Comparison of ENCODE assay signal across 8 mouse cellular contexts in the genomic region with DNA sequence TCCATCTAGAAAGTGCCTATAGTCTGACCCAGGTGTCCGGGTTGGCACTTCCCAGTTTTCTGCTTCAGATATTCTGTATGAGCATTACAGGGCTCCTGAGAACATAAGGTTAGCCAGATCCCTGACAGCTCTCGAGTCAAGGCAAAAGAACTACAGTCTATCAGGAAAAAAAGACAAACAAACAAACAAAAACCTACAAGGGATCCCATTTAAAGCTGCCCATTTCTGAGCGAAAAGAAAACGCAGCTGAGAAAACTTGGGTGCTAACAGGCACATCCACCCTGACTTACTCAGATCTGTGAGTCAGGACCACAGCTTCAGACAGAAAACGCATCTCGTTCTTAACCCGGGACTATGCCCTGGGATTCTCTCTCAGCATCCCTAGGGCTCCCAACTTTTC. TPM values are rescaled to one million over a fixed set of nuclear protein-coding genes. Genes with fewer than 3 reads are reported as not detected.
DNase-seq lines count a peak whose midpoint lies in the region; ATAC-seq and TF ChIP-seq lines count a peak whose summit lies in the region.

No protein-coding gene starts in this region.

- H3K9me3 ChIP-seq in kidney, postnatal 0 days (replicated peaks; ENCODE audit: low read length), result no peaks in the 10 kb centered on the region
- no peaks in the 10 kb centered on the region for H3K9me3 ChIP-seq in embryonic facial prominence, embryonic 14.5 days (ENCODE audit: control insufficient read depth, low read length)
- no peaks in the 10 kb centered on the region for H3K9me3 ChIP-seq in intestine, embryonic 15.5 days
- no peaks in the 10 kb centered on the region for H3K9me3 ChIP-seq in neural tube, embryonic 12.5 days

- H3K36me3 ChIP-seq in kidney, postnatal 0 days (ENCODE audit: insufficient read depth, low read length), result no peaks in the 10 kb centered on the region
- no peaks in the 10 kb centered on the region for H3K36me3 ChIP-seq in embryonic facial prominence, embryonic 14.5 days (ENCODE audit: control insufficient read depth, insufficient read depth, low read length)
- H3K36me3 ChIP-seq in intestine, embryonic 15.5 days, result no peaks in the 10 kb centered on the region
- H3K36me3 ChIP-seq in neural tube, embryonic 12.5 days, result no peaks in the 10 kb centered on the region

- no peak for ATAC-seq in kidney, postnatal 0 days (replicated peaks; ENCODE audit: low FRiP score, low read depth)
- ATAC-seq in embryonic facial prominence, embryonic 14.5 days (ENCODE audit: low read depth), result no peak
- no peak for ATAC-seq in intestine, embryonic 15.5 days
- ATAC-seq in neural tube, embryonic 12.5 days (ENCODE audit: low FRiP score, low read depth), result no peak

- H3K27ac ChIP-seq in kidney, postnatal 0 days, result no peak overlapping the region
- H3K27ac ChIP-seq in embryonic facial prominence, embryonic 14.5 days (replicated peaks; ENCODE audit: low read depth, low read length), result no peak overlapping the region
- H3K27ac ChIP-seq in intestine, embryonic 15.5 days, result no peak overlapping the region
- H3K27ac ChIP-seq in neural tube, embryonic 12.5 days, result no peak overlapping the region

- H3K4me2 ChIP-seq in kidney, postnatal 0 days (ENCODE audit: low read length), result peak overlapping the region; percentile 88
- H3K4me2 ChIP-seq in embryonic facial prominence, embryonic 14.5 days (ENCODE audit: low read depth, low read length), result peak overlapping the region; percentile 92
- peak overlapping the region; percentile 93 for H3K4me2 ChIP-seq in intestine, embryonic 15.5 days (replicated peaks)
- peak overlapping the region; percentile 87 for H3K4me2 ChIP-seq in neural tube, embryonic 12.5 days (replicated peaks)

- H3K9ac ChIP-seq in kidney, postnatal 0 days (ENCODE audit: low read depth, low read length), result no peak overlapping the region
- H3K9ac ChIP-seq in embryonic facial prominence, embryonic 14.5 days (ENCODE audit: low read depth, low read length), result peak overlapping the region; percentile 60
- no peak overlapping the region; the same call in 1 of the 2 replicates for H3K9ac ChIP-seq in intestine, embryonic 15.5 days
- H3K9ac ChIP-seq in neural tube, embryonic 12.5 days, result peak overlapping the region; percentile 49; the same call in 1 of the 2 replicates

- no peak for DNase-seq in kidney, postnatal 0 days (ENCODE audit: low spot score)
- no peak for DNase-seq in kidney, postnatal 25 days
- DNase-seq in embryonic facial prominence, embryonic 14.5 days (ENCODE audit: low spot score), result no peak
- DNase-seq in ovary, postnatal 10 days (ENCODE audit: low spot score), result no peak
- no peak for DNase-seq in yolk sac, embryonic 10.5 days (ENCODE audit: low spot score)
- no peak for DNase-seq in urinary bladder, postnatal 25 days (ENCODE audit: low spot score)

- peak overlapping the region; percentile 50 for H3K4me3 ChIP-seq in kidney, postnatal 0 days (replicated peaks; ENCODE audit: low read depth, low read length)
- H3K4me3 ChIP-seq in embryonic facial prominence, embryonic 14.5 days (ENCODE audit: low read depth, low read length), result peak overlapping the region; percentile 59
- H3K4me3 ChIP-seq in intestine, embryonic 15.5 days (replicated peaks), result peak overlapping the region; percentile 55
- H3K4me3 ChIP-seq in neural tube, embryonic 12.5 days, result peak overlapping the region; percentile 53

- no peaks in the 10 kb centered on the region for H3K4me1 ChIP-seq in kidney, postnatal 0 days (replicated peaks; ENCODE audit: insufficient read depth, low read length)
- H3K4me1 ChIP-seq in embryonic facial prominence, embryonic 14.5 days (ENCODE audit: control insufficient read depth, insufficient read depth, low read length), result peaks cover 4% of the 10 kb centered on the region; the same call in 1 of the 2 replicates
- no peaks in the 10 kb centered on the region for H3K4me1 ChIP-seq in intestine, embryonic 15.5 days (replicated peaks)
- H3K4me1 ChIP-seq in neural tube, embryonic 12.5 days, result no peaks in the 10 kb centered on the region

- 4% methylated on average over 7 of the region's 7 CpGs for WGBS in kidney, postnatal 0 days
- WGBS in embryonic facial prominence, embryonic 14.5 days, result 6% methylated on average over 7 of the region's 7 CpGs
- WGBS in intestine, embryonic 15.5 days, result 10% methylated on average over 7 of the region's 7 CpGs
- 6% methylated on average over 7 of the region's 7 CpGs for WGBS in neural tube, embryonic 12.5 days

- no peaks in the 10 kb centered on the region for H3K27me3 ChIP-seq in kidney, postnatal 0 days (ENCODE audit: insufficient read depth, low read length)
- H3K27me3 ChIP-seq in embryonic facial prominence, embryonic 14.5 days (replicated peaks; ENCODE audit: control insufficient read depth, insufficient read depth, low read length), result peaks cover 15% of the 10 kb centered on the region
- no peaks in the 10 kb centered on the region for H3K27me3 ChIP-seq in intestine, embryonic 15.5 days (replicated peaks)
- peaks cover 4% of the 10 kb centered on the region; the same call in 1 of the 2 replicates for H3K27me3 ChIP-seq in neural tube, embryonic 12.5 days (replicated peaks)

- no peak for TF ChIP-seq CTCF in kidney, postnatal 0 days (IDR thresholded peaks at IDR 0.05; ENCODE audit: low read depth)

RNA-seq across cellular contexts. Expression of gene Cntn3, which starts 9.5 kb away (rescaled TPM):
- polyA plus RNA-seq in kidney, postnatal 0 days (2015; fragmentation: Nextera tagmentation; extraction: Ambion mirVana), result 1.3 and 1.4 TPM in 2 replicates
- 2.2 and 2.8 TPM in 2 replicates for polyA plus RNA-seq in embryonic facial prominence, embryonic 14.5 days (2014; fragmentation: Nextera tagmentation; extraction: Ambion mirVana)
- 1.3 and 1.6 TPM in 2 replicates for polyA plus RNA-seq in intestine, embryonic 15.5 days (2015; fragmentation: Nextera tagmentation; extraction: Ambion mirVana)
- 1.9 and 2.1 TPM in 2 replicates for polyA plus RNA-seq in neural tube, embryonic 12.5 days (2016; fragmentation: Nextera tagmentation; extraction: Ambion mirVana)

Comparison
In these comparisons a context has a peak if more than half of its experiments do, and no peak if none do; other contexts are left out.
1. H3K9ac ChIP-seq: peak in embryonic facial prominence, embryonic 14.5 days (single experiment) and neural tube, embryonic 12.5 days (single experiment); none in kidney, postnatal 0 days (single experiment) and intestine, embryonic 15.5 days (single experiment).
2. Peak in every context shown above with its lines, with median percentiles within 50 percentile points of each other: H3K4me2 ChIP-seq and H3K4me3 ChIP-seq.